Mouse (Mus musculus) myocyte (in vitro differentiated cells): Measurements from ENCODE around the gene Gucd1. TPM values are rescaled to one million over a fixed set of nuclear protein-coding genes. Genes with fewer than 3 reads are reported as not detected.

Source experiments
- H3K27me3 ChIP-seq: one replicate; pipeline ENCODE4 v1.6.1; 2011; ENCODE audit not compliant: control insufficient read depth, insufficient read depth, insufficient read length
- H3K36me3 ChIP-seq: one replicate; pipeline ENCODE4 v1.6.1; 2011; ENCODE audit not compliant: control insufficient read depth, insufficient read depth
- H3K4me2 ChIP-seq: one replicate; pipeline ENCODE4 v1.6.1; 2011; ENCODE audit warnings: low read depth, control low read depth
- H3K4me3 ChIP-seq: one replicate; pipeline ENCODE4 v1.5.1; 2011; ENCODE audit warnings: mild to moderate bottlenecking, control low read depth, moderate library complexity
- H3K79me2 ChIP-seq: one replicate; pipeline ENCODE4 v1.6.1; 2011; ENCODE audit not compliant: control insufficient read depth, insufficient read depth
- H3ac ChIP-seq: one replicate; pipeline ENCODE4 v1.6.1; 2011; ENCODE audit not compliant: control insufficient read depth, insufficient read length
- CEBPB ChIP-seq: IDR thresholded peaks from 2 replicates; pipeline ENCODE4 v1.6.1; 2011; ENCODE audit warnings: mild to moderate bottlenecking, moderate library complexity; ENCODE audit not compliant: poor library complexity, insufficient read depth, severe bottlenecking
- E2F4 ChIP-seq: IDR thresholded peaks from one replicate; pipeline ENCODE4 v1.6.1; 2011; ENCODE audit warnings: mild to moderate bottlenecking, control low read depth, moderate library complexity; ENCODE audit not compliant: insufficient read depth
- MAX ChIP-seq: IDR thresholded peaks from one replicate; pipeline ENCODE4 v1.6.1; 2011; ENCODE audit warnings: low read depth, mild to moderate bottlenecking, control low read depth
- MYOD1 ChIP-seq, 3 experiments: IDR thresholded peaks; one replicate each; pipeline ENCODE4 v1.6.1; 2011; ENCODE audit warnings: control low read depth in 2 of 3, low read depth in 2 of 3, mild to moderate bottlenecking in 2 of 3, moderate library complexity in 1 of 3; ENCODE audit not compliant: insufficient read length in 2 of 3, control insufficient read depth in 1 of 3
- MYOG ChIP-seq, 3 experiments: IDR thresholded peaks; one replicate each; pipeline ENCODE4 v1.6.1; 2011; ENCODE audit warnings: control low read depth in 2 of 3, low read depth in 2 of 3, mild to moderate bottlenecking in 2 of 3; ENCODE audit not compliant: insufficient read length in 2 of 3, control insufficient read depth in 1 of 3, insufficient read depth in 1 of 3
- POLR2A ChIP-seq: IDR thresholded peaks from one replicate; pipeline ENCODE4 v1.6.1; 2011; ENCODE audit warnings: low read depth, mild to moderate bottlenecking, control low read depth, moderate library complexity; ENCODE audit not compliant: insufficient read length
- POLR2AphosphoS2 ChIP-seq: IDR thresholded peaks from one replicate; pipeline ENCODE4 v1.6.1; 2011; ENCODE audit warnings: low read depth, control low read depth; ENCODE audit not compliant: insufficient read length
- REST ChIP-seq: IDR thresholded peaks from one replicate; pipeline ENCODE4 v1.6.1; 2011; ENCODE audit warnings: mild to moderate bottlenecking, control low read depth, moderate library complexity; ENCODE audit not compliant: insufficient read depth, insufficient read length
- SRF ChIP-seq: IDR thresholded peaks from one replicate; pipeline ENCODE4 v1.6.1; 2011; ENCODE audit warnings: low read depth; ENCODE audit not compliant: control insufficient read depth, insufficient read length
- TCF12 ChIP-seq: IDR thresholded peaks from one replicate; pipeline ENCODE4 v1.6.1; 2011; ENCODE audit warnings: mild to moderate bottlenecking, control low read depth; ENCODE audit not compliant: poor library complexity, insufficient read depth, severe bottlenecking
- TCF3 ChIP-seq: IDR thresholded peaks from one replicate; pipeline ENCODE4 v1.6.1; 2011; ENCODE audit warnings: low read depth, control low read depth; ENCODE audit not compliant: insufficient read length
- USF1 ChIP-seq: IDR thresholded peaks from one replicate; pipeline ENCODE4 v1.6.1; 2011; ENCODE audit warnings: low read depth, mild to moderate bottlenecking, control low read depth, moderate library complexity
- polyA plus RNA-seq: library from polyadenylated mRNA; unstranded; fragments of >200 nt; fragmentation: generic; extraction: Trizol; gene quantifications from one replicate; pipeline ENCODE4 v1.2.1, GENCODE M21; 2012; ENCODE audit warnings: missing spikeins

The Gucd1 gene
- polyA plus RNA-seq, 1 experiment: 17.5 TPM

DNA sequence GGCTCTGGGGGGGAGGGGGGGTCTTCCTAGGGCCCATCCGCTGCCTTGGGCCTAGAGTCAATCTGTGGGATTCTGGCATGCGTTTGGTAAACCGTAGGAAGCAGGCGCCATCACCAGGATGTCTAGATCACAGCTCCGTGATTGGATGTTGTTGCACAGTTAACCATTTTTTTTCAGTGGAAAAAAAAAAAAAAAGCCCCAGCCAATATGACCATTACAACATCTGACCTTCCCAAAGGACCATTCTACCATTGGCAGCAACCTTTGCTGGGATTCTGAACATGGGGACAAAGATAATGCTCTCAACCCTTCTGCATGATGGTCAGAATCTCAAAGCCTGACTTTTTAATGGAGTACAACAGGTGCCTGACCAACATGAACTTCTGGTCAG lies 87.6 kb downstream of the Gucd1 start:
- Histone ChIP-seq H3K27me3 (no peaks in the 10 kb centered on the region), H3K79me2 (no peaks in the 10 kb centered on the region), H3K4me2 (no peak overlapping the region), H3K36me3 (no peaks in the 10 kb centered on the region), H3ac (no peak overlapping the region), H3K4me3 (no peak overlapping the region)
- TF ChIP-seq TCF12: no peak
- TF ChIP-seq E2F4: no peak
- no peak for TF ChIP-seq POLR2A
- no peak for TF ChIP-seq MYOD1 (IDR thresholded peaks at IDR 0.05; ENCODE audit: control insufficient read depth in 1 of 3, insufficient read length in 2 of 3, low read depth in 2 of 3)
- no peak for TF ChIP-seq REST
- TF ChIP-seq CEBPB: no peak
- TF ChIP-seq TCF3: no peak
- no peak for TF ChIP-seq USF1
- TF ChIP-seq POLR2AphosphoS2: no peak
- no peak for TF ChIP-seq MAX
- TF ChIP-seq SRF: no peak
- TF ChIP-seq MYOG (IDR thresholded peaks at IDR 0.05; ENCODE audit: control insufficient read depth in 1 of 3, insufficient read depth in 1 of 3, insufficient read length in 2 of 3, low read depth in 2 of 3): no peak

DNA sequence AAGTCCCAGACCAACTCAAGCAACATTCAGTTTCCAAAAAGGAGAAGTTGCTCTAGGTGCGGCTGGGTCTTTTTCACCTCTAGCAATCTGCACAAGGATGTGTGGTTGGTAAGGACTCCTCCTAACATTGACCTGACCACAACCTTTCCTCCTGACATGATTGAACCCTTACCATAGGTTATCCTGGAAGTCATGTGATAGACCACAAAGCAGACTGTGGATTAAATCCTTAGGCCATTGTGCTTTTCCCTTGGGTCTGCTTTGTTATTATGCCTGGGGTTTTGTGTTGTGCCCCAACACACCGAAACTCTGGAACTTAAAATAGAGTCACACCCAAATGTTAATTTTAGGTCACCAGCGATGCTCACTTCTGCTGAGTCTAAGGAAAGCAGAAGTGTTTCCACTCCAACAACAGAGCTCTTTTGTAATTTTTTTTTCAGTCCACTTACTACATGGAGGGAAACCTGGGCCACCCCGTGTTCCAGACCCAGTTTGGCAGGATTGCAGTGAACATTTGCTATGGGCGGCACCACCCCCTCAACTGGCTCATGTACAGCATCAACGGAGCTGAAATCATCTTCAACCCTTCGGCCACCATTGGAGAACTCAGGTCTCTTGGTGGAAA lies 88.1 kb downstream of the Gucd1 start:
- TF ChIP-seq E2F4 (no peak), REST (no peak), CEBPB (no peak), POLR2AphosphoS2 (no peak), POLR2A (no peak), TCF12 (no peak), MAX (no peak), MYOD1 (IDR thresholded peaks at IDR 0.05; ENCODE audit: control insufficient read depth in 1 of 3, insufficient read length in 2 of 3, low read depth in 2 of 3) (no peak), USF1 (no peak), TCF3 (no peak), MYOG (IDR thresholded peaks at IDR 0.05; ENCODE audit: control insufficient read depth in 1 of 3, insufficient read depth in 1 of 3, insufficient read length in 2 of 3, low read depth in 2 of 3) (no peak), SRF (no peak)
- no peaks in the 10 kb centered on the region for H3K79me2 ChIP-seq
- no peak overlapping the region for H3ac ChIP-seq
- H3K4me3 ChIP-seq: no peak overlapping the region
- no peaks in the 10 kb centered on the region for H3K27me3 ChIP-seq
- no peak overlapping the region for H3K4me2 ChIP-seq
- no peaks in the 10 kb centered on the region for H3K36me3 ChIP-seq

DNA sequence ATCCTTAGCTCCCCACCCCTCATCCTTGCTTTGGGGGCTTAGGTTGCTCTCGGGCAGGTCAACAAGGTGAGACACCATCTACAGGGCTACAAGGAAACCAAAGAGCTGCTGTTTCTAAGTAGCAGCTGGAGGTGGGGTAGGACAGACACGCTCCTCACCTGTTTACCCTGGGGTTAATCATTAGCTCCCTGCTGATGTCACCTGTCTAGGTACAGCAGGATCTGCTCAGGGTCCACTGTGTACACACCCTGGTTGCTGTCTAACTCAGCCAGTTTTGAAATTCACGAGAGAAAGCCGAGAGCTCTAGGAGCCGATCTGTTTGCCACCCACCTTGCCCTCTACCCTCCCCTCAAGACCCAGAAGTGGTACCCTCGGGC lies 88.8 kb downstream of the Gucd1 start:
- TF ChIP-seq MYOD1 (IDR thresholded peaks at IDR 0.05; ENCODE audit: control insufficient read depth in 1 of 3, insufficient read length in 2 of 3, low read depth in 2 of 3) (no peak), POLR2A (no peak)
- no peaks in the 10 kb centered on the region for H3K36me3 ChIP-seq
- no peak overlapping the region for H3K4me2 ChIP-seq
- H3K27me3 ChIP-seq: no peaks in the 10 kb centered on the region
- no peak overlapping the region for H3ac ChIP-seq
- H3K79me2 ChIP-seq: no peaks in the 10 kb centered on the region
- H3K4me3 ChIP-seq: no peak overlapping the region

DNA sequence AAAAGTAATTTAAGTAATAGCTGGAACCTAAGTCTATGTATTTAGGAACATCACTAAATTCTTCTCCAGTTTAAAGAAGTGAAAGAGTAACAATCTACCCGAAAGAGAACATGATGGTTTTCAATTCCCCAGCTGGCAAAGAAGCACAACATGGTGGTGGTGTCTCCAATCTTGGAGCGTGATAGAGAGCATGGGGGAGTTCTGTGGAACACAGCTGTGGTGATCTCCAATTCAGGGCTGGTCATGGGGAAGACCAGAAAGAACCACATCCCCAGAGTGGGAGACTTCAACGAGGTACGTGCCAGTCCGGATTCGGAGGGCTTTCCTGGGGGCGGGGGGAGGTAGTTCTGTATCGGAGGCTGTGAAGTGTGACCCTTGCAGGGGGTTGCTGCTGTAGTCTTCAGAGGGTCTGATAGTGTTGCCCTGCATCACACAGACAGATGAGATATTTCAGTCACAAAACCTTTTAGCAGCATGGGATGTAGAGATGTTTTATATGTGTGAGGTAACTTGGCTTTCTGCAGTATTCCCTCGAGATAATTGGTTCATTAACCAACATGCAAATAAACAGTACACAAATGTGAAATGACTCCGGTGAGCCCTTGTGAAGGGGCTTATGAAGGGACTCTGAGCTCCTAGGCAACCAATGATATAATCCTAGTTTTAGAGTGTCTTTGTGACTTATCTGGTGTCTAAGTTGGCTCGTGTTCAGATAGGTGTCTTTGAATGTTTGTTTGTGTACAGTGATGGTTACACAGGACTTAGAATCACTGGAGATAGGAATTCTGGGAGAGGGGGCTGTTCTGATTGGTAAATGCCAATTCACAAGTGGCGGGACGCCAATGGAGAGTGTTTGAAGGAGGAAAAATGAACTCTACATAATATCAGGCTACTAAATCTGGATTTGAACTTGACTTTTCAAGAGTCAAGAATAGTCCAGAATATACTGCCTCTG lies 89.4 kb downstream of the Gucd1 start:
- no peak overlapping the region for H3K4me3 ChIP-seq
- TF ChIP-seq MYOD1 (IDR thresholded peaks at IDR 0.05; ENCODE audit: control insufficient read depth in 1 of 3, insufficient read length in 2 of 3, low read depth in 2 of 3): no peak
- no peak for TF ChIP-seq REST

DNA sequence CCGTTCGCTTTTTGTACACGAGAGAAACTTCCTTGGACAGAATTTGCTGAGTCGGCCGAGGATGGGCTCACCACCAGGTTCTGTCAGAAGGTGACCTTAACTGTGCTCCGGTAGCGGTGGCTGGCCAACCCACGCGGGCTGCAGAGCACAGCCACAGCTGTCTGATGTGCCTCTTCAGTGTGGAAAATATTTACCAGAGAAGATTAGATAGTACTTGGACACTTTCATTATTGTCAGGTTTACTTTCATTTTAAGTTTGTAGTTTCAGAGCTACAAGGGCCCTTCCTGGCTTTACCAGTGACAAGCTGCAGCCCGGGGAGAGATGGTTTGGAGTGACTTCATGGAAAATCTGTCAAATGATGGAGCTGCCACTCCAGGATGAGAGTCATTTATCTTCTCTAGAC lies 93.3 kb downstream of the Gucd1 start:
- no peaks in the 10 kb centered on the region for H3K36me3 ChIP-seq
- no peaks in the 10 kb centered on the region for H3K79me2 ChIP-seq
- no peak overlapping the region for H3ac ChIP-seq
- no peak overlapping the region for H3K4me3 ChIP-seq
- H3K4me2 ChIP-seq: no peak overlapping the region
- no peak for TF ChIP-seq TCF12
- no peak for TF ChIP-seq E2F4
- TF ChIP-seq MYOD1 (IDR thresholded peaks at IDR 0.05; ENCODE audit: control insufficient read depth in 1 of 3, insufficient read length in 2 of 3, low read depth in 2 of 3): no peak
- no peak for TF ChIP-seq MYOG (IDR thresholded peaks at IDR 0.05; ENCODE audit: control insufficient read depth in 1 of 3, insufficient read depth in 1 of 3, insufficient read length in 2 of 3, low read depth in 2 of 3)
- TF ChIP-seq SRF: no peak
- TF ChIP-seq USF1: no peak
- TF ChIP-seq POLR2A: no peak
- no peak for TF ChIP-seq MAX
- TF ChIP-seq POLR2AphosphoS2: no peak
- no peak for TF ChIP-seq TCF3
- no peak for TF ChIP-seq CEBPB
- no peak for TF ChIP-seq REST
- H3K27me3 ChIP-seq: no peaks in the 10 kb centered on the region

More for the DNA sequence above, 89.4 kb downstream of the Gucd1 start:
- Histone ChIP-seq H3K79me2 (no peaks in the 10 kb centered on the region), H3K36me3 (no peaks in the 10 kb centered on the region), H3K27me3 (no peaks in the 10 kb centered on the region), H3ac (no peak overlapping the region), H3K4me2 (no peak overlapping the region)
